Mouse (Mus musculus) intestine, embryonic 15.5 days (tissue): ENCODE measurements around the gene Cpeb2. TPM values are rescaled to one million over a fixed set of nuclear protein-coding genes. Genes with fewer than 3 reads are reported as not detected.

Experiments
- ATAC-seq: fragments of 200-750 bp; cut with Nextera tagmentation; 2 replicates; pipeline ENCODE4 v1.8.0; 2017; ENCODE audit warnings: moderate TSS enrichment, moderate library complexity
- H3K27ac ChIP-seq: fragments of 300-500 bp; sonication (generic); 2 replicates; pipeline ENCODE4 v1.5.1; 2015; ENCODE audit warnings: mild to moderate bottlenecking, inconsistent platforms
- H3K27me3 ChIP-seq: fragments of 300-500 bp; sonication (generic); replicated peaks from 2 replicates; pipeline ENCODE4 v1.6.1; 2015; ENCODE audit warnings: inconsistent platforms
- H3K36me3 ChIP-seq: fragments of 300-500 bp; sonication (generic); 2 replicates; pipeline ENCODE4 v1.6.1; 2015; ENCODE audit warnings: inconsistent platforms
- H3K4me1 ChIP-seq: fragments of 300-500 bp; sonication (generic); replicated peaks from 2 replicates; pipeline ENCODE4 v1.6.1; 2015; ENCODE audit warnings: inconsistent platforms
- H3K4me2 ChIP-seq: fragments of 300-500 bp; sonication (generic); replicated peaks from 2 replicates; pipeline ENCODE4 v1.6.1; 2015; ENCODE audit warnings: mild to moderate bottlenecking, inconsistent platforms
- H3K4me3 ChIP-seq: fragments of 300-500 bp; sonication (generic); replicated peaks from 2 replicates; pipeline ENCODE4 v1.5.1; 2015; ENCODE audit warnings: inconsistent platforms
- H3K9ac ChIP-seq: fragments of 300-500 bp; sonication (generic); 2 replicates; pipeline ENCODE4 v1.6.1; 2015; ENCODE audit warnings: inconsistent platforms
- H3K9me3 ChIP-seq: fragments of 300-500 bp; sonication (generic); 2 replicates; pipeline ENCODE4 v1.6.1; 2016; ENCODE audit warnings: inconsistent platforms
- WGBS: fragments of 180-500 bp; shearing (Covaris S2); methylation state at CpG from one replicate; pipeline ENCODE4 v1.1.7; 2015; 5-methylcytosine and 5-hydroxymethylcytosine counted together
- polyA plus RNA-seq: library from polyadenylated mRNA; unstranded; fragments of >200 nt; fragmentation: Nextera tagmentation; extraction: Ambion mirVana; gene quantifications from 2 replicates; pipeline ENCODE4 v1.2.1, GENCODE M21; 2015

The Cpeb2 gene
- polyA plus RNA-seq, 1 experiment from 2014 or later: 2.4 TPM

DNA sequence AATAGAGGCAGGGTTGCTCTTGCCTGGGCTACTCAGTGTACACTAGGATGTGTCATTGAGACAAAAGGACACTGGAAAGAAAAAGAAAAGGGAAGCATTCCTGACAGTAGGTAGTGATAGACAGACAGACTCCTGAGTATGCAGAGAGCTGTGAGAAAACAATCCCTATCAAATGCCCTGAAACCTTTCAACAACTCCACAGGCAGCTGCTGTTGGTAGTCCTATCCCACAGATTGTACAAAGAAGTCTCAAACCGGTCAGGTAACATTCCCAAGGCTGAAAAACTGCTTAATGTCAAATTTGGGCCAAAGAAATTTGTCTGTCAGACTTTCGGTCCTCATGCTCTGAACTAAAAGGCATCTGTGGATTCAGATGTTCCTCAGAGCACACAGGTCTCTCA, 66.0 kb downstream of the Cpeb2 start:
- Histone ChIP-seq H3K36me3 (no peaks in the 10 kb centered on the region), H3K27me3 (no peaks in the 10 kb centered on the region), H3K9me3 (no peaks in the 10 kb centered on the region), H3K4me2 (no peak overlapping the region), H3K27ac (no peak overlapping the region), H3K9ac (no peak overlapping the region), H3K4me1 (no peaks in the 10 kb centered on the region), H3K4me3 (no peak overlapping the region)
- no peak for ATAC-seq
- 69% methylated on average over 2 of the region's 2 CpGs for WGBS

DNA sequence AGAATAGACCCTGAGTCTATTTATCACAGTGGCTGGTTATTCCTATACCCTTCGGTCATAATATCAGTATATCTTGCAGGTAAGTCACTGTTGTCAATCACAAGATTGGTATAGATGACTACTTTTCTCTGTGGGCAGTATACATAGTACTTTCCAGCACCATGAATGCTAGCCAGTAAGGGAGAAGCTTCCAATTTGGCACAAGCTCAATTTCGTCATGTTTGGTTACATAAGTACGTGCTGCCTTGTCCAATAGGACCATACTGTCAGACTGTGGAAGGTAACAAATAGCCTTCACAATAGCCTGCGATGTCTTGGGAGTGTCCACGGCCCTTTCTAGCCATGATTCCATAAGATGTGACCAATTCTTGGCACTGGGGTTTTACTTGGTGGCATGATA, 67.1 kb downstream of the Cpeb2 start:
- 89% methylated on average over 5 of the region's 5 CpGs for WGBS
- Histone ChIP-seq H3K36me3 (no peaks in the 10 kb centered on the region), H3K4me3 (no peak overlapping the region), H3K9me3 (no peaks in the 10 kb centered on the region), H3K27me3 (no peaks in the 10 kb centered on the region), H3K27ac (no peak overlapping the region), H3K4me1 (no peaks in the 10 kb centered on the region), H3K9ac (no peak overlapping the region), H3K4me2 (no peak overlapping the region)
- no peak for ATAC-seq

GRCm38 (mm10) chr5:43300979-43301378, 68.0 kb downstream of the Cpeb2 start:
- no peak overlapping the region for H3K9ac ChIP-seq
- no peak for ATAC-seq
- H3K9me3 ChIP-seq: no peaks in the 10 kb centered on the region
- no peaks in the 10 kb centered on the region for H3K27me3 ChIP-seq
- no peak overlapping the region for H3K4me3 ChIP-seq
- H3K4me2 ChIP-seq: no peak overlapping the region
- no peaks in the 10 kb centered on the region for H3K4me1 ChIP-seq
- no peak overlapping the region for H3K27ac ChIP-seq
- 46% methylated on average over 3 of the region's 3 CpGs for WGBS
- H3K36me3 ChIP-seq: no peaks in the 10 kb centered on the region

- no peaks in the 10 kb centered on the region for H3K36me3 ChIP-seq
- H3K4me2 ChIP-seq: no peak overlapping the region
- H3K27ac ChIP-seq: no peak overlapping the region
- no peaks in the 10 kb centered on the region for H3K27me3 ChIP-seq
- H3K9ac ChIP-seq: no peak overlapping the region
- no peaks in the 10 kb centered on the region for H3K4me1 ChIP-seq
- no peak for ATAC-seq
- 64% methylated on average over 1 of the region's 1 CpGs for WGBS
- H3K9me3 ChIP-seq: no peaks in the 10 kb centered on the region
- H3K4me3 ChIP-seq: no peak overlapping the region
Observed at GRCm38 (mm10) chr5:43303504-43303903, 70.5 kb downstream of the Cpeb2 start.

- Histone ChIP-seq H3K4me2 (no peak overlapping the region), H3K9ac (no peak overlapping the region), H3K27me3 (no peaks in the 10 kb centered on the region), H3K9me3 (no peaks in the 10 kb centered on the region), H3K4me3 (no peak overlapping the region), H3K27ac (no peak overlapping the region), H3K36me3 (no peaks in the 10 kb centered on the region), H3K4me1 (no peaks in the 10 kb centered on the region)
- 89% methylated on average over 3 of the region's 3 CpGs for WGBS
- ATAC-seq: no peak
Observed at GRCm38 (mm10) chr5:43305449-43305848, 72.5 kb downstream of the Cpeb2 start.

GRCm38 (mm10) chr5:43309961-43310360, 77.0 kb downstream of the Cpeb2 start:
- Histone ChIP-seq H3K36me3 (no peaks in the 10 kb centered on the region), H3K27ac (no peak overlapping the region), H3K9ac (no peak overlapping the region), H3K4me3 (no peak overlapping the region), H3K9me3 (no peaks in the 10 kb centered on the region), H3K4me2 (no peak overlapping the region), H3K27me3 (no peaks in the 10 kb centered on the region), H3K4me1 (no peaks in the 10 kb centered on the region)
- 34% methylated on average over 4 of the region's 4 CpGs for WGBS
- ATAC-seq: 0 out of 2 replicates have a peak, but pooled peaks have one; percentile 8

DNA sequence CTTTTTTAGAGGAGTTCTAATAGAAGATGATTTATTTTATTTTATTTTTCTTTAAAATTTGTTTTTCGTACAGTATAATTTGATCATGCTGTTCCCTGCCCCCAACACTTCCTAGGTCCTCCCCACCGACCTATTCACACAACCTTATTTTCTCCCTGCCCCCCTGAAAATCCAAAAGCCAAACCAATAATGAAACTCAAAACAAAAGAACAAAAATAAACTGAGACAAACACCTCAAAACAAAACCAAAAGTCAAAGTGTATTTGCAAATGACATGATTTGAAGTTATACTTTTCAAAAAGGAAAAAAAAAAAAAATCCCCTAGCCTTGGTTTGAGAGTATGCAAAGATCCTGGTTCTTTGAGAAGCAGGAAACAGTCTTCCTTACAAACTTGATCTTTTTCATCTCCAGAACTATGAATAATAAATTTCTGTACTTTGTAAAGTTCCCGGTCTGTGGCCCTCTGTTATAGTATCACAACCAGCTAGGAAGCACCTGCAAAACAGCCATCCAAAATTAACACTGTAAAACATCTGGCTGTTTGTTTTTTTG, 91.4 kb downstream of the Cpeb2 start:
- no peaks in the 10 kb centered on the region for H3K27me3 ChIP-seq
- H3K9me3 ChIP-seq: no peaks in the 10 kb centered on the region
- no peak overlapping the region for H3K4me3 ChIP-seq
- no peak overlapping the region for H3K4me2 ChIP-seq
- WGBS: 87% methylated on average over 3 of the region's 3 CpGs
- ATAC-seq: no peak
- no peak overlapping the region for H3K27ac ChIP-seq
- H3K9ac ChIP-seq: no peak overlapping the region
- no peaks in the 10 kb centered on the region for H3K36me3 ChIP-seq
- H3K4me1 ChIP-seq: no peaks in the 10 kb centered on the region

DNA sequence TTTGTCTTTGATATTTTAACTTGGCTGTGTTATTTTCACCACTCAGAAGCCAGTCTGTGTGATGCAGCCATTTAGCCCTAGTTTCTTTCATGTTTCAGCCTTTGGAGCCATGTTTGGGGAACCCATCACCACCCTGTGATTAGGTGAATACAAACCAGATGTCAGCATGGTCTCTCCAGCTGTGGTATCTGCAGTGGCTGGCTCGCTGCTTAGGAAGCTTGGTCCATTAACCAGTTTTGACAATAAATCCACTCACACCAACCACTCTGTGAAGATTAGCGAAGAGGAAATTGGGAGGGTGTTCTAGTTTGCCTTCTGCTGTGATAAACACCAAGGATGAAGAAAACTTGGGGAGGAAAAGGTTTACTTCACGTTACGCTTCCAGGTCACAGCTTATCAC, 92.6 kb downstream of the Cpeb2 start:
- Histone ChIP-seq H3K27ac (no peak overlapping the region), H3K4me2 (no peak overlapping the region), H3K9ac (no peak overlapping the region), H3K4me1 (no peaks in the 10 kb centered on the region), H3K27me3 (no peaks in the 10 kb centered on the region), H3K36me3 (no peaks in the 10 kb centered on the region), H3K9me3 (no peaks in the 10 kb centered on the region), H3K4me3 (no peak overlapping the region)
- 65% methylated on average over 4 of the region's 4 CpGs for WGBS
- no peak for ATAC-seq

DNA sequence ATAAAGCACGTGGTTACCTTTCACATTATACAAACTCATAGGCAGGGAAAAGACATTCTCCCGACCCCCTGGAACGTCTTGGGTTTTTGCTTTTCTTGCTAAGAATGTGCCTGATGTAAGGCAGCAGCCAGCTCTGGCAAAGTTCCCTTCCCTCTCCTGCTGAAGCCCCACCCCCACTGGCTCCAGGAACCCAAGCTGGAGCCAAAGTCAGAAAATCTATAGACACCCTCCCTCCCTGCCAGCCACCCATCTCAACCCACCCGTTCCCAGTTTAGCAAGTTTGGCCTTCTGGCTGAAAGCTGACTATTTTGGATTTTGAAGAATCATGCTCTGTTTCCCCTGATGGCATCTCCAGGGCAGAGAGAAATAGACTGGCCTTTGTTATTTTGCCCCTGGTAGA, 95.6 kb downstream of the Cpeb2 start:
- WGBS: 11% methylated on average over 4 of the region's 4 CpGs
- Histone ChIP-seq H3K4me2 (peak overlapping the region; percentile 30; the same call in 1 of the 2 replicates), H3K4me1 (no peaks in the 10 kb centered on the region), H3K27me3 (no peaks in the 10 kb centered on the region), H3K4me3 (no peak overlapping the region), H3K9ac (no peak overlapping the region), H3K36me3 (no peaks in the 10 kb centered on the region), H3K27ac (no peak overlapping the region), H3K9me3 (no peaks in the 10 kb centered on the region)
- no peak for ATAC-seq

DNA sequence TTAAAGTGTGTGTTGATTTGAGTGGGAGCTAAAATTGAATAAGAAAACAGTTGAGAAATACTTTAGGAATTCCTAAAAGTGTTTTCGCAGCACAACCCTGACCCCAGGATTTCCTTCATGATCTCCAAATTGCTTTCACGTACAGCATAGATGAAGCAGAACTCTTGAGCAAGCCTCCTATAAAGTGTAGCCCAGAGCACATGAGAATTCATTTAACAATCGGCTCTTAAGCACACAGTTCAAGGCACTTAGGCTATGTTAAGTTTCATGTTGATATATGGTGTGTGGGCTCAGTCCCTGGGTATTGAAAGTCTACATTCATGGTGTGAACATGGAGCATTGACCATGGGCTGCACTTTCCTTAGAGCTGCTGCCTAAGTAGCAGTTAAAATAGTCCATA, 97.3 kb downstream of the Cpeb2 start:
- Histone ChIP-seq H3K4me1 (no peaks in the 10 kb centered on the region), H3K27me3 (no peaks in the 10 kb centered on the region), H3K9ac (no peak overlapping the region), H3K9me3 (no peaks in the 10 kb centered on the region), H3K4me2 (no peak overlapping the region), H3K4me3 (no peak overlapping the region), H3K27ac (no peak overlapping the region), H3K36me3 (no peaks in the 10 kb centered on the region)
- WGBS: 82% methylated on average over 3 of the region's 3 CpGs
- ATAC-seq: no peak

DNA sequence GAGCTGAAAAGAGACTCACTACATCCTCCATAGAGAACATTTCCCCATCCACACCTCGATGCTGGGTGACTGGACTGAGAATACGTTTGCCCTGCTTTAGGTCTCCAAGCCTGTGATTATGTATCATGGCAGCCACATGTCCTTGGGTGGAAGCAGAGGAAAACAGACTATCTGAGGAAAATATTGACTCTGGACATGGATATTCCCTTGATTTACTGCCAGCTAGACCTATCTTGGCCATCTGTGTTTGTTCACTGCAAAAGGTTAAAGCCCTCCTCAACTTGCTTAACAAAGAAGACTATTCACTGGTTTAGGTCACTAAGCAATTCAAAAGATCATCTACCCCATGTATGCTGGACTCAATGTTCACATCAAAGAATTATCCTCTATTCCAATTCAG, 101.5 kb downstream of the Cpeb2 start:
- H3K4me1 ChIP-seq: no peaks in the 10 kb centered on the region
- H3K4me3 ChIP-seq: no peak overlapping the region
- H3K9ac ChIP-seq: no peak overlapping the region
- H3K9me3 ChIP-seq: no peaks in the 10 kb centered on the region
- ATAC-seq: no peak
- H3K4me2 ChIP-seq: no peak overlapping the region
- no peaks in the 10 kb centered on the region for H3K27me3 ChIP-seq
- WGBS: 70% methylated on average over 2 of the region's 2 CpGs
- no peaks in the 10 kb centered on the region for H3K36me3 ChIP-seq
- H3K27ac ChIP-seq: no peak overlapping the region

DNA sequence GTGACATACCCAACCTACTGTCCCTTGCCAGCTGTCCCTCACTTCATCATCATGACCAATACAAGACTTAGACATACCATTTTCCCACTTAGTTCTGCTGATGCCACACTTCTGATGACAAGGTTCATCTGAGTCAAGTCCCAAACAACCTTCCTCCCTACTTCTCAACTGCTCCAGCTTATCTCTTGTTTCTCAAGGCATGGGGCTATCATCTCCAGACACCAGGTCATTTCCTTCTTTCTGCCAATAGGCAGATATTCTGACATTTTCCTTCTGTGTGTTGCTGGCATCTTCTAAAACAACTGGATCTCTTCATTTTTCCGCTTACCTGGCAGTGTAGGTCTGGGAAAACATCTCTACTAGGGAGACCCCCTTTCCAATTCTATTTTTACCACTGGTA, 104.2 kb downstream of the Cpeb2 start:
- Histone ChIP-seq H3K36me3 (no peaks in the 10 kb centered on the region), H3K4me1 (no peaks in the 10 kb centered on the region), H3K4me2 (no peak overlapping the region), H3K27ac (no peak overlapping the region), H3K27me3 (no peaks in the 10 kb centered on the region), H3K9ac (no peak overlapping the region), H3K9me3 (no peaks in the 10 kb centered on the region), H3K4me3 (no peak overlapping the region)
- ATAC-seq: no peak
- 84% methylated on average over 1 of the region's 1 CpGs for WGBS

- Histone ChIP-seq H3K27ac (no peak overlapping the region), H3K4me3 (no peak overlapping the region), H3K9ac (no peak overlapping the region), H3K27me3 (no peaks in the 10 kb centered on the region), H3K36me3 (no peaks in the 10 kb centered on the region), H3K9me3 (no peaks in the 10 kb centered on the region), H3K4me1 (no peaks in the 10 kb centered on the region), H3K4me2 (no peak overlapping the region)
- ATAC-seq: no peak
- 66% methylated on average over 10 of the region's 10 CpGs for WGBS
Observed at GRCm38 (mm10) chr5:43338771-43339475, 106.0 kb downstream of the Cpeb2 start.
